Mouse (Mus musculus): Measurements from ENCODE around the gene Eps8l1. TPM values are rescaled to one million over a fixed set of nuclear protein-coding genes. Genes with fewer than 3 reads are reported as not detected.

Gene Eps8l1
- polyA plus RNA-seq, 1 experiment from 2014 or later = 2.9 TPM

- H3K4me3 ChIP-seq = no peak overlapping the region
- H3K36me3 ChIP-seq = peaks cover 9% of the 10 kb centered on the region
- no peaks in the 10 kb centered on the region for H3K27me3 ChIP-seq (ENCODE audit: low read depth, poor library complexity, severe bottlenecking)
- no peak for DNase-seq (ENCODE audit: low spot score)
- 87% methylated on average over 3 of the region's 3 CpGs for WGBS
- H3K9me3 ChIP-seq (replicated peaks) = no peaks in the 10 kb centered on the region
- H3K4me1 ChIP-seq = peaks cover 11% of the 10 kb centered on the region
- no peak overlapping the region for H3K27ac ChIP-seq (replicated peaks)
Observed at GRCm38 (mm10) chr7:4448439-4448838, 12.0 kb upstream of the Eps8l1 start.

DNA sequence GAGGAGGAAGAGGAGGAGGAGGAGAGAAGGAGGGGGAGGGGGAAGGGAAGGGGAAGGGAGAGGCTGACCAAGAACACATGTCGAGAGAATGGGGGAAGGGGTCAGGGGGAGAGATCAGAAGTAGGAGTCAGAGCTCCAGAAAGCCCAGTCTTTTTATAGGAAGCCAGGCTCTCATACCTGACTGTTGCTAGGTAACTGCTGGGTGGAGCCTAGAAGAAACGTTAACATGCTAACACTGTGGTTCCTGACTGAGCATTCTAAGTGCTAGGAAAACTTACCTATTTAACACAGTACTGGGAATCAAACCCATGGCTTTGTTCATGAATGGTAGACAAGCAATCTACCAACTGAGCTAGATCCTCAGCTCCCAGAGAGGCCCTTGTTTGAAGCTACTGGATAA lies 11.3 kb upstream of the Eps8l1 start:
- no peaks in the 10 kb centered on the region for H3K27me3 ChIP-seq (ENCODE audit: low read depth, poor library complexity, severe bottlenecking)
- H3K36me3 ChIP-seq = peaks cover under 1% of the 10 kb centered on the region; the same call in 1 of the 2 replicates
- H3K9me3 ChIP-seq (replicated peaks) = no peaks in the 10 kb centered on the region
- no peak overlapping the region for H3K4me3 ChIP-seq
- H3K4me1 ChIP-seq = peaks cover 9% of the 10 kb centered on the region
- 16% methylated on average over 2 of the region's 2 CpGs for WGBS
- DNase-seq (ENCODE audit: low spot score) = no peak
- H3K27ac ChIP-seq (replicated peaks) = no peak overlapping the region

DNA sequence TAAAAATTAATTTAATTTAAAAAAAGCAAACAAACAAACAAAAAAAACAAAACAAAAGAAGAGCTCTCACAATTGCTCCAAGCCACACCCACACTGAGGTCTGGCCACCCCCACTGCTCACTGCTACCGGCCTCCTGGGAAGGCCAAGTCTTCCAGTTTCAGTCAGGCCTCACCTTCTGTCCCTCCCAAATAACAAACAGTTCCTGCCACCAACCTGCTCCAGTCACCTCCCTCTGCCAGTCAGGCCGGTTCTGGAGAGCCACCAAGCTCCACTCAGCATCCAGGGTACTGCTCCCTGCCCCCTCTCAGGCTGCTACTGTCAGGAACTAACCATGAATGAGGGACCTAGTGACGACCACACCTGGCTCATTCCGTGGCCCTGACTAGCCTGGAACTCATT lies 7.8 kb upstream of the Eps8l1 start:
- Histone ChIP-seq H3K9me3 (replicated peaks) (no peaks in the 10 kb centered on the region), H3K4me3 (no peak overlapping the region), H3K27me3 (ENCODE audit: low read depth, poor library complexity, severe bottlenecking) (no peaks in the 10 kb centered on the region), H3K27ac (replicated peaks) (no peak overlapping the region), H3K36me3 (no peaks in the 10 kb centered on the region), H3K4me1 (no peaks in the 10 kb centered on the region; the same call in 1 of the 2 replicates)
- WGBS = 38% methylated on average over 4 of the region's 4 CpGs
- DNase-seq (ENCODE audit: low spot score) = no peak

DNA sequence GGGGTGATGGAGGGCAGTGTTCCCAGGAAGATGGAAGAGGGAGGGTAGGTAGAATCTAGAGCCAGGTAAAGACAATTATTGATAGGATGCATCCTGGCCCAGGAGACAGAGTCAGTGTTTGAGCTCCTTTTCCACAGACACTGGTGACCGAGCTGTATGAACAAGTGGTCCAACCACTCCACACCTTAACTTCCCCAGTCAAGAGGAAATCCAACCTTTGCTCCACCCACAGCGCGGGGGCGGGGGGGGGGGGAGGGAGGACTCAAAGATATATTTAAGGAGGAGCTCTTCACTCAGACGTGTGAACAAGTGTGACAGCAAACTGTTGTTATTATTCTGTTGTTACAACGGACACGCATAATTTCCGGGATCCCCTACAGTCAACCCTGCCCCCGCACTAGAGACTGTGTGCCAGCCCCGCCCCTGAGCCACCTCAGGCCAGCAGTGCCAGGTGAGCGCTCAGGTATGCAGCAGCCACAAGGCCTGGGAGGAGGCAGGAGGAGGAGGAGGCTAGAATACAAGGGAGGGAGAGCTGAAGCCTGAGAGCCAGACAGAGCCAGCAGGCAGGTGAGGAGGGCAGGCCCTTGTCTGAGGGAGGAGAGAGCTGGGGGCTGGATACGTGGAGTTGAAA lies 3.8 kb downstream of the Eps8l1 start:
- H3K4me3 ChIP-seq = no peak overlapping the region
- peaks cover 9% of the 10 kb centered on the region for H3K27me3 ChIP-seq (ENCODE audit: low read depth, poor library complexity, severe bottlenecking)
- H3K4me1 ChIP-seq = peaks cover 7% of the 10 kb centered on the region; the same call in 1 of the 2 replicates
- 15% methylated on average over 12 of the region's 12 CpGs for WGBS
- no peak overlapping the region for H3K27ac ChIP-seq (replicated peaks)
- no peaks in the 10 kb centered on the region for H3K36me3 ChIP-seq
- no peaks in the 10 kb centered on the region; the same call in 1 of the 2 replicates for H3K9me3 ChIP-seq (replicated peaks)
- DNase-seq (ENCODE audit: low spot score) = no peak

- Histone ChIP-seq H3K4me3 (no peak overlapping the region), H3K27ac (replicated peaks) (no peak overlapping the region), H3K4me1 (peaks cover 20% of the 10 kb centered on the region), H3K27me3 (ENCODE audit: low read depth, poor library complexity, severe bottlenecking) (peaks cover 44% of the 10 kb centered on the region), H3K9me3 (replicated peaks) (no peaks in the 10 kb centered on the region), H3K36me3 (no peaks in the 10 kb centered on the region)
- WGBS = 77% methylated on average over 3 of the region's 3 CpGs
- DNase-seq (ENCODE audit: low spot score) = no peak
Observed at GRCm38 (mm10) chr7:4467801-4468200, 7.3 kb downstream of the Eps8l1 start.

- H3K27ac ChIP-seq (replicated peaks) = no peak overlapping the region
- H3K4me1 ChIP-seq = peaks cover 17% of the 10 kb centered on the region
- DNase-seq (ENCODE audit: low spot score) = peak; percentile 72
- no peaks in the 10 kb centered on the region for H3K9me3 ChIP-seq (replicated peaks)
- no peaks in the 10 kb centered on the region for H3K36me3 ChIP-seq
- 2% methylated on average over 35 of the region's 35 CpGs for WGBS
- H3K4me3 ChIP-seq = peak overlapping the region; percentile 51
- H3K27me3 ChIP-seq (ENCODE audit: low read depth, poor library complexity, severe bottlenecking) = peaks cover 71% of the 10 kb centered on the region
Observed at GRCm38 (mm10) chr7:4470275-4471178, 10.1 kb downstream of the Eps8l1 start.

- peaks cover 17% of the 10 kb centered on the region for H3K4me1 ChIP-seq
- H3K27me3 ChIP-seq (ENCODE audit: low read depth, poor library complexity, severe bottlenecking) = peaks cover 78% of the 10 kb centered on the region
- H3K9me3 ChIP-seq (replicated peaks) = no peaks in the 10 kb centered on the region
- 2% methylated on average over 24 of the region's 24 CpGs for WGBS
- no peak overlapping the region for H3K27ac ChIP-seq (replicated peaks)
- peak; percentile 82 for DNase-seq (ENCODE audit: low spot score)
- no peaks in the 10 kb centered on the region for H3K36me3 ChIP-seq
- H3K4me3 ChIP-seq = peak overlapping the region; percentile 51
Observed at GRCm38 (mm10) chr7:4471179-4471555, 10.7 kb downstream of the Eps8l1 start.

DNA sequence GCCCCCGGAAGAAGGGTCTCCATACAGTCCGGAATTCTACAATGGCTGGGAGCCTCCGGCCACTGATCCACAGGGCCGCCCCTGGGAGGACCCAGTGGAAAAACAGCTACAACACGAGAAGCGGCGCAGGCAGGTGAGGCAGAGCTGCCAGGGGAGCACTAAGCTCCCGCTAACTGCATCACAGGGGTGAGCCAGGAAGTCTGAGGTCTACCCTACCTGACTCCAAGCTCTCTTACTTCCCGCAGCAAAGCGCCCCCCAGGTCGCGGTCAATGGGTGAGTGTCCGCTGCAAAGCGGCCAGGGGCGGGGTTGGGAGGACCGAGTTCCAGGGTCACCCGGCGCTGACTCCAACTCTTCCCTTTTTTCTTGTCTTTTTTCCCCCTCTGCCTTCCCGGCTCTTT lies 13.5 kb downstream of the Eps8l1 start:
- DNase-seq (ENCODE audit: low spot score) = no peak
- Histone ChIP-seq H3K27ac (replicated peaks) (no peak overlapping the region), H3K36me3 (no peaks in the 10 kb centered on the region), H3K27me3 (ENCODE audit: low read depth, poor library complexity, severe bottlenecking) (peaks cover 85% of the 10 kb centered on the region), H3K9me3 (replicated peaks) (no peaks in the 10 kb centered on the region), H3K4me1 (peaks cover 32% of the 10 kb centered on the region), H3K4me3 (no peak overlapping the region)
- WGBS = 10% methylated on average over 19 of the region's 19 CpGs

DNA sequence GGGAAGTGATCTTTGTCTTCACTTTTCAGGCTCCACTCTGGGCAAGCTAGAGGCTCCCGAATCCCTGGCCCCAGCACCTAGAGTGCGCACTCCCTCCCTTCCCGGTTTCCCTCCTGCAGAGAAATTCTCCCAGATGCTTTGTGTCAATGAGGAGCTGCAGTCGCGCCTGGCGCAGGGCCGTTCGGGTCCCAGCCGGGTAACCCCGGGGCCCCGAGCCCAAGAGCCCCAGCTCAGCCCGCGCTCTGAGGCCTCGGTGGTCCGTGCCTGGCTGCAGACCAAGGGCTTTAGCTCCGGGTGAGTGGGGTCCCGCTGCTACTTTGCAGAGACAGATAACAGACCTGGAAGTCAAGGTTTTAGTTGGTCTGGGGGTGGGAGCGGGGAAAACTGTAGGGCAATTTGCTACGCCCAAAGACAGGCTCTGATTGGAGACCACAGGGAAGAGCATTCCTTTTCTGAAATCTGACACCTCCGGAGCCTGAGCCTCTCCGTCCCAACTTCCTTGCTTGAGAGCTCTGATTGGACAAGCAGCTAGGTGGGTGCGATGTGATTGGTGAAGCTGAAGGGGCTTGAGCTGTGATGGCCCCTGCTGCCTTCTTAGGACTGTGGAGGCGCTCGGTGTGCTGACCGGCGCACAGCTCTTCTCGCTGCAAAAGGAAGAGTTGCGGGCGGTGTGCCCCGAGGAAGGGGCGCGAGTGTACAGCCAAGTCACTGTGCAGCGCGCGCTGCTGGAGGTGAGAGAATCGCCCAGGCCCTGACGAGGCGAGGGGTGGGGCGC lies 17.7 kb downstream of the Eps8l1 start:
- H3K4me3 ChIP-seq = peak overlapping the region; percentile 70
- DNase-seq (ENCODE audit: low spot score) = peak; percentile 90
- H3K27ac ChIP-seq (replicated peaks) = peak overlapping the region; percentile 94
- WGBS = under 1% methylated on average over 39 of the region's 39 CpGs
- peaks cover 26% of the 10 kb centered on the region for H3K36me3 ChIP-seq
- peaks cover 27% of the 10 kb centered on the region for H3K4me1 ChIP-seq
- H3K9me3 ChIP-seq (replicated peaks) = no peaks in the 10 kb centered on the region
- H3K27me3 ChIP-seq (ENCODE audit: low read depth, poor library complexity, severe bottlenecking) = peaks cover 43% of the 10 kb centered on the region

DNA sequence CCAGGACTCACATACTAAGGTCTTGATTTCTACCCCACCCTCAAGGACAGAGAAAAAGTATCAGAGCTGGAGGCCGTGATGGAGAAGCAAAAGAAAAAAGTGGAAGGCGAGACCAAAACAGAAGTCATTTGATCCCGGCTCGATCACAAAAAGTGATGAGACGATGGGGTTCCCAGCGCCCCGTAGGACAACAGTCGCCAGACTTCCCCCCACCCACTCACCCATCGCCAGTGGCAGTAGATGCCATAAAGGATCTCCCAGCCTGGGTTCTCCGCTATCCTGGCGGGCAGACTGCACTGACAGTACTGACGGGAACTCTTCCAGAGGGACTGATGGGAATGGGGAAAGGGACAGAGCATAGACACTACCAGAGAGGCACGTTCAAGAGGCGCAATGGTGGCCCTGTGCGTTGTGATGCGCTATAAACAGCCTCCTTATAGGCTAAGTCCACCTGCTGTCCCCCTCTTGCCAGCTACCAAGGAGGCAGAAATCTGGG lies 18.4 kb downstream of the Eps8l1 start:
- no peak for DNase-seq (ENCODE audit: low spot score)
- Histone ChIP-seq H3K4me3 (peak overlapping the region; percentile 70), H3K4me1 (peaks cover 27% of the 10 kb centered on the region), H3K27me3 (ENCODE audit: low read depth, poor library complexity, severe bottlenecking) (peaks cover 36% of the 10 kb centered on the region), H3K36me3 (peaks cover 32% of the 10 kb centered on the region), H3K9me3 (replicated peaks) (no peaks in the 10 kb centered on the region), H3K27ac (replicated peaks) (peak overlapping the region; percentile 94)
- WGBS = 2% methylated on average over 16 of the region's 16 CpGs

DNA sequence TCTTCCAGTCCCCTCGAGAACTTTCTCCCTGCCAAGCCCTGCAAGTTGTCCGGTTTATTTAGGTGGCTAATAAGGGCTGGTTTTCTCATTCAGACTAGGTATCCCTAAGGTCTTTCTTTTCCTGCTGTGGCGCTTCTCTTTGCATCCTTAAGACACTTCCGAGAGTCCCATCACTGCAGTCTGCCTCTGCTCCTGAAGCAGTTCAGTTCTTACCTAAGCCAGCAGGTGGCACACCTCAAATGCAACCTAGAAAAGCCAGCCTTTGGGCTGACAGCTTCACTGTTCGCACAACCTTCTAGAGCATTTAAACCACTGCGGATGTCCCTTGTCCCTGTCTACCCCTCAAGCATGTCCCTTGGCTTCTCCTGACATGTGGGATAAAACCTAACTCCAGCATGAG lies 19.2 kb downstream of the Eps8l1 start:
- H3K36me3 ChIP-seq = peaks cover 41% of the 10 kb centered on the region
- peak overlapping the region; percentile 70 for H3K4me3 ChIP-seq
- 30% methylated on average over 6 of the region's 6 CpGs for WGBS
- H3K27me3 ChIP-seq (ENCODE audit: low read depth, poor library complexity, severe bottlenecking) = peaks cover 28% of the 10 kb centered on the region
- peak; percentile 40 for DNase-seq (ENCODE audit: low spot score)
- H3K27ac ChIP-seq (replicated peaks) = no peak overlapping the region
- H3K9me3 ChIP-seq (replicated peaks) = no peaks in the 10 kb centered on the region
- H3K4me1 ChIP-seq = peaks cover 27% of the 10 kb centered on the region

GRCm38 (mm10) chr7:4482281-4482680 lies 21.8 kb downstream of the Eps8l1 start:
- DNase-seq (ENCODE audit: low spot score) = no peak
- peaks cover 26% of the 10 kb centered on the region for H3K4me1 ChIP-seq
- no peak overlapping the region for H3K4me3 ChIP-seq
- peaks cover 4% of the 10 kb centered on the region for H3K27me3 ChIP-seq (ENCODE audit: low read depth, poor library complexity, severe bottlenecking)
- H3K36me3 ChIP-seq = peaks cover 67% of the 10 kb centered on the region
- H3K9me3 ChIP-seq (replicated peaks) = no peaks in the 10 kb centered on the region
- WGBS = 86% methylated on average over 12 of the region's 12 CpGs
- H3K27ac ChIP-seq (replicated peaks) = no peak overlapping the region

Data from midbrain, embryonic 10.5 days (tissue).